Mouse (Mus musculus): Measurements from ENCODE around the gene Pdzd4. TPM values are rescaled to one million over a fixed set of nuclear protein-coding genes. Genes with fewer than 3 reads are reported as not detected.

The Pdzd4 gene
- polyA plus RNA-seq, 1 experiment: 0.94 TPM

DNA sequence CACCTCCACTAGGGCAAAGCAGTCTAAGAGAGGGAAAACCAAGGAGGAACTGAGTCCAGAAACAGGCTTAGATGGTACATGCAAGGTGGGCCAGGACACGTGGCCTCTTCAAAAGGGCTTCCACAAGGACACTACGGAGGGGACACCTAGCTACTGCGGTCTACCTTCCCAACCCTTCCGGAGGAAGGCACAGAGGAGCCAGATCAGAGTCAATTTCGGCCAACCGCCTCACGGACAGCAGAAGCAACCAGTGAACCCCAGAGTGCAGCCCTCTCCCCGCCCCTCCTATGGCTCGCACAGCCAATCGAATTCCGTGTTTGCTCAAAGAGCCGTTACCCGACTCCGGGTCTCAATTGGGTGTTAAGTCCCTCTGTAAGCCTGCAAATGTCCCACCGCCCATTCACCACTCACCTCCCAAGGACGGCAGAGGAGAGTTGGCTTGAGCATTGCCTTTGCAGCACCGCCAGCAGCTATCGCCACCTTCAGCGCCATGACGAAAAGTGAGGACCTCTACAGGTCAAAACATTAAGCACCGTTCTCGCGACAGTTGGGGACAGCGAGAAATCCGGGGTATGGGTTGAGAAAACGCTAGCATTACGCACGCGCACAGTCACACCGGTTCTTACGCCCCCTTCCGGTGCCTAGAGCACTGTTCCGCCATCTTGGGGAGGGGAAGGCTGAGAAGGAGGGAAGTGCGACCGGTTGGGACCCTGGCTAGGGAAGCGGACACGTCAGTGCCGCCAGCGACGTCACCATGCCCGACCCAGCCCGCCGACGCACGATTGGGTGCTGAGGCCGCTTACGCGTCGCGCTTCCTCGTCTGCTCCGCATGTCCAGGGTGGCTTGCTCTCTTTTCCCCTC is 38.2 kb downstream of the Pdzd4 start, which contains the start of the genes Idh3g and Ssr4:
Idh3g (minus strand) TSS at position 534 of the 861 bp plus-strand sequence.
Ssr4 (plus strand) TSS at position 665 of the 861 bp plus-strand sequence.
- peak; percentile 97 for DNase-seq
- TF ChIP-seq POLR2A (IDR thresholded peaks at IDR 0.05; ENCODE audit: low read depth, low read length): no peak
- TF ChIP-seq CTCF (conservative IDR thresholded peaks at IDR 0.05; ENCODE audit: insufficient read depth, insufficient read length, low read depth, low read length): no peak
- under 1% methylated on average over 34 of the region's 52 CpGs for WGBS

DNA sequence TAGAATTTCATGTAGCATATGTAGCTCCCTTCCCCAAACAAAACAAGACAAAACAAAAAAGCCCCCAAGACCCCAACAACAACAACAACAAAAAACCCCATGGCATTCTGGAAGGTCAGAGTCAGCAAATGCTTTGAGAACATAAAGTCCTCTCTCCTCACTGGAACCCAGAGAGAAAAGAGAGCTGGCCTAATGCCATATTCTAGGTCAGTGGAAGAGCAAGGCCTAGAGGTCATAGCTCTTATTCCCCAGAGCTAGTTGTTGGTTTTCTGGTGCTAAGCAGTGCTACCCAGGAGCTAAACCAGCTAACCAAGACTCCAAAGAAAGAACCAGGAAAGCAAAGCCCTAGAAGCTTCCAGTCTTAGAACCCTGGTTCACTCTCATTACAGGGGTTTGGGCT is 39.1 kb downstream of the Pdzd4 start:
- Histone ChIP-seq H3K4me1 (ENCODE audit: control insufficient read depth, insufficient read depth, low read length) (peaks cover 8% of the 10 kb centered on the region; the same call in 1 of the 2 replicates), H3K4me3 (ENCODE audit: insufficient read depth, low read depth, low read length) (peak overlapping the region; percentile 62), H3K36me3 (ENCODE audit: control insufficient read depth, insufficient read depth, low read length) (no peaks in the 10 kb centered on the region; the same call in 1 of the 2 replicates), H3K27me3 (replicated peaks; ENCODE audit: control insufficient read depth, insufficient read depth, low read length) (no peaks in the 10 kb centered on the region), H3K27ac (ENCODE audit: insufficient read depth, low read depth, low read length) (peak overlapping the region; percentile 84)
- no peak for TF ChIP-seq CTCF (conservative IDR thresholded peaks at IDR 0.05; ENCODE audit: insufficient read depth, insufficient read length, low read depth, low read length)
- no peak for TF ChIP-seq POLR2A (IDR thresholded peaks at IDR 0.05; ENCODE audit: low read depth, low read length)
- peak; percentile 58 for DNase-seq

More for the DNA sequence above, 38.2 kb downstream of the Pdzd4 start, which contains the start of the genes Idh3g and Ssr4:
- peak within 1 kb of the TSS; percentile 62 for H3K4me3 ChIP-seq (ENCODE audit: insufficient read depth, low read depth, low read length)
- peaks cover 8% of the 10 kb centered on the region; the same call in 1 of the 2 replicates for H3K4me1 ChIP-seq (ENCODE audit: control insufficient read depth, insufficient read depth, low read length)
- no peaks in the 10 kb centered on the region for H3K27me3 ChIP-seq (replicated peaks; ENCODE audit: control insufficient read depth, insufficient read depth, low read length)
- no peaks in the 10 kb centered on the region; the same call in 1 of the 2 replicates for H3K36me3 ChIP-seq (ENCODE audit: control insufficient read depth, insufficient read depth, low read length)
- peak within 1 kb of the TSS; percentile 84 for H3K27ac ChIP-seq (ENCODE audit: insufficient read depth, low read depth, low read length)

DNA sequence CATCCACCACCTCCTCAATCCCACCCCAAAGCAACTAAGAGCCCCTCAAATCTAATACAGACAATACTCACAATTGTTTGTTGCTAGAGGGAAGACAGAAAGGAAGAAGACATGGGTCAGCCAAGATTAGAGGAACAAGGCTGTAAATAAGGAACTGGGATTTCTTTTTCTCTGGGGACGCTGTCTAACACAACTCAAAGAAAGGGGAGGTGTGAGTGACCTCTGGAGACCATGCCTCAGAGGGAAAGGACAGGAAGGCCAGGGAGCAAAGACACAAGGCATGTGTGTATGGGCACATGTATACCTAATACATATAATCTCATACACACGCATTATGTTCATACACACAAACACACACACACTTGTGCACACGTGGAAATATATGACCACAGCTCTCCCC is 42.5 kb downstream of the Pdzd4 start:
- Histone ChIP-seq H3K4me1 (ENCODE audit: control insufficient read depth, insufficient read depth, low read length) (peaks cover 8% of the 10 kb centered on the region; the same call in 1 of the 2 replicates), H3K27me3 (replicated peaks; ENCODE audit: control insufficient read depth, insufficient read depth, low read length) (no peaks in the 10 kb centered on the region), H3K4me3 (ENCODE audit: insufficient read depth, low read depth, low read length) (no peak overlapping the region), H3K27ac (ENCODE audit: insufficient read depth, low read depth, low read length) (no peak overlapping the region), H3K36me3 (ENCODE audit: control insufficient read depth, insufficient read depth, low read length) (peaks cover 1% of the 10 kb centered on the region; the same call in 1 of the 2 replicates)
- DNase-seq: no peak
- TF ChIP-seq POLR2A (IDR thresholded peaks at IDR 0.05; ENCODE audit: low read depth, low read length) (no peak), CTCF (conservative IDR thresholded peaks at IDR 0.05; ENCODE audit: insufficient read depth, insufficient read length, low read depth, low read length) (no peak)
- 77% methylated on average over 3 of the region's 3 CpGs for WGBS

DNA sequence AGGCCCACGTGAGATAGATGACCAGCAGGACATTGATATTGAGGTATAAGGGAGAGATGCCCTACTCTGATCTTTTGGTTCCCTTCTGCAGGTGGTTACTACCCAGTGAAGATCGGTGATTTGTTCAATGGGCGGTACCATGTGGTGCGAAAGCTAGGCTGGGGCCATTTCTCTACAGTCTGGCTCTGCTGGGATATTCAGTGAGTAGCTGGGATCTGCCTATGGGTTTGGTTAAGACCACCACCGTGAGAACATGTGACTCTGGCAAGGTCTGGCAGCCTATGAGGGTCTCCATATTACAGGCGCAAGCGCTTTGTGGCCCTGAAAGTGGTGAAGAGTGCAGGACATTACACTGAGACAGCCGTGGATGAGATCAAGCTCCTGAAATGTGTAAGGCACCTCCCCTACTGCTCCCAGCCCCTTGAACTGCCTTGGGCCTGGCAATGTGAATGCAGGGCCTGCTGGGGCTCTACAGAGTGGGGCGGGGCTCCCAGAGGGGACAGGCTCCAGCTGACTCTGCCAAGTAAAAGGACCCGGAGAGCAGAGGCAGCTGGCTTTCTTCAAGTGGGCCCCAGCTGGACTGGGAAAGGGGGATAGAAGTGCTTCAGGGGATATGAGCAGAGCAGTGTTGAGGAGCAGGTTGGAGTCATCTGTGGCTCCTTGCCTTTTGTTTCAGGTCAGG is 49.8 kb downstream of the Pdzd4 start:
- TF ChIP-seq CTCF (conservative IDR thresholded peaks at IDR 0.05; ENCODE audit: insufficient read depth, insufficient read length, low read depth, low read length): no peak
- no peak for TF ChIP-seq POLR2A (IDR thresholded peaks at IDR 0.05; ENCODE audit: low read depth, low read length)
- no peak overlapping the region for H3K4me3 ChIP-seq (ENCODE audit: insufficient read depth, low read depth, low read length)
- no peaks in the 10 kb centered on the region for H3K27me3 ChIP-seq (replicated peaks; ENCODE audit: control insufficient read depth, insufficient read depth, low read length)
- no peak overlapping the region for H3K27ac ChIP-seq (ENCODE audit: insufficient read depth, low read depth, low read length)
- 63% methylated on average over 10 of the region's 10 CpGs for WGBS
- peak; percentile 20 for DNase-seq
- H3K36me3 ChIP-seq (ENCODE audit: control insufficient read depth, insufficient read depth, low read length): peaks cover 1% of the 10 kb centered on the region; the same call in 1 of the 2 replicates
- no peaks in the 10 kb centered on the region for H3K4me1 ChIP-seq (ENCODE audit: control insufficient read depth, insufficient read depth, low read length)

DNA sequence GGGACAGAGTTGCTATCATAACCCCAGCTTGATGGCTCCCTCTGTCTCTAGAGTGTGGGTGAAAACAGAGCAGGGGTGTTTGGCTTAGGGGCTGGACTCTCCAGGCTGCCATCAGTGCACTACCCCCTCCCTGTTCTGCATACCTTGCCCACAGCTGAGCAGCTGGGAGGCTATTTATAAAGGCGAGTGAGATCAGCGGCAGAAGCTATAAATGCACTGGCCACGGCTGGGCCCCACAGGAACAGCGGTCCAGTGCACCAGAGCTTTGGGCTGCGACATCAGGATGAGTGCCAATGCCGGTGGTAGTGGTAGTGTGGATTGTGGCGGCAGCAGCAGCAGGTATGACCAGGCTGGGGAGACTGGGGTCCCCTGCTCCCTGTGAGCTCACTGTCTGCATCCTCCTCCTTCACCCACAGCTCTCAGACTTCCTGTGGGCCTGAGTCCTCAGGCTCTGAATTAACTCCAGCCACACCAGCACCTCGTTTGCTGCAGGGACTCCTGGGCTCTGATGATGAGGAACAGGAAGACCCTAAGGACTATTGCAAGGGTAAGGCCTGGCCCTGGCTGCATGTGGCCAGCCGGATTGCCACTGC is 50.5 kb downstream of the Pdzd4 start, which contains the start of gene Srpk3:
Srpk3 (plus strand) TSS at position 238 of the 593 bp plus-strand sequence.
- no peak within 1 kb of the TSS for H3K27ac ChIP-seq (ENCODE audit: insufficient read depth, low read depth, low read length)
- no peaks in the 10 kb centered on the region for H3K27me3 ChIP-seq (replicated peaks; ENCODE audit: control insufficient read depth, insufficient read depth, low read length)
- no peaks in the 10 kb centered on the region; the same call in 1 of the 2 replicates for H3K36me3 ChIP-seq (ENCODE audit: control insufficient read depth, insufficient read depth, low read length)
- 8% methylated on average over 9 of the region's 9 CpGs for WGBS
- DNase-seq: peak; percentile 17
- TF ChIP-seq POLR2A (IDR thresholded peaks at IDR 0.05; ENCODE audit: low read depth, low read length): no peak
- no peak for TF ChIP-seq CTCF (conservative IDR thresholded peaks at IDR 0.05; ENCODE audit: insufficient read depth, insufficient read length, low read depth, low read length)
- H3K4me3 ChIP-seq (ENCODE audit: insufficient read depth, low read depth, low read length): no peak within 1 kb of the TSS
- H3K4me1 ChIP-seq (ENCODE audit: control insufficient read depth, insufficient read depth, low read length): no peaks in the 10 kb centered on the region

DNA sequence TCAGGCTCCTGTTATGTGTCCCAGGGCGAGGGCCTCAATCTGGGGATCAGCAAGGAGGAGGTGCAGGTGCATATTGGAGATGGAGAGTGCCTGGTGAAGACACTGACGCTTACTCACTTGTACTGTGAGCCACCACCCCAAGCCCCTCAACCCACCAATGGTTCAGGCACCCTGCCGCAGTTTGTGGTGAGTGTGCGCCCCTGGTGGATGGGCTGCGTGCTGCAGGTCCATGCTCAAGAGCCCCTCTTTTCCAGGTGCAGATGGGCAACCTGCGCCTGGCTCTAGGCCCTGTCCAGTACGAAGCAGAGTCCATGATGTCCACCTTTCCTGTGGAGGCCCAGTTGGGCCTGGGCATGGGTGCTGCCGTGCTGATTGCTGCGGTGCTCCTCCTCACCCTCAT is 57.5 kb downstream of the Pdzd4 start:
- Histone ChIP-seq H3K27ac (ENCODE audit: insufficient read depth, low read depth, low read length) (no peak overlapping the region), H3K4me1 (ENCODE audit: control insufficient read depth, insufficient read depth, low read length) (0 out of 2 replicates have a peak, but pooled peaks cover 2% of the 10 kb centered on the region), H3K4me3 (ENCODE audit: insufficient read depth, low read depth, low read length) (no peak overlapping the region), H3K36me3 (ENCODE audit: control insufficient read depth, insufficient read depth, low read length) (no peaks in the 10 kb centered on the region), H3K27me3 (replicated peaks; ENCODE audit: control insufficient read depth, insufficient read depth, low read length) (no peaks in the 10 kb centered on the region)
- DNase-seq: no peak
- WGBS: 69% methylated on average over 9 of the region's 9 CpGs
- TF ChIP-seq CTCF (conservative IDR thresholded peaks at IDR 0.05; ENCODE audit: insufficient read depth, insufficient read length, low read depth, low read length): no peak; the same call in 1 of the 2 replicates
- no peak for TF ChIP-seq POLR2A (IDR thresholded peaks at IDR 0.05; ENCODE audit: low read depth, low read length)

All from kidney, adult 2 months (tissue).